Mouse (Mus musculus): ENCODE measurements around the gene Fbxw5.

The Fbxw5 gene

GRCm38 (mm10) chr2:25477967-25478675, 22.4 kb upstream of the Fbxw5 start:
- DNase-seq (ENCODE audit: low spot score), result no peak

GRCm38 (mm10) chr2:25479551-25480311, 20.8 kb upstream of the Fbxw5 start:
- no peak for DNase-seq (ENCODE audit: low spot score)

DNA sequence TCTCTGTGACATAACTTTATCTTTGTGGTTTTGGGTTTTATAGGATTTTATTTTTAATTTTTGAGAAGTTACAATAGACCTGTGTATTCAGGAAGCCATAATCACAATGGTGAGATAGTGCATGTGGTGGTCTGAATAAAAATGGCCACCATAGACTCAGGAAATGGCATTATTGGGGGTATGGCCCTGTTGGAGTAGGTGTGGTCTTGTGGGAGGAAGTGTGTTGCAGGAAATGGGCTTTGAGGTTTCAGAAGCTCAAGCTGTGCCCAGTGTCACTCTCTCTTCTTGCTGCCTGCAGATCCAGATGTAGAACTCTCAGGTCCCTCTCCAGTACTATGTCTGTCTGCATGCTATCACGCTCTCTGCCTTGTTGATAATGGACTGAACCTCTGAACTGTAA, 20.0 kb upstream of the Fbxw5 start:
- DNase-seq (ENCODE audit: low spot score), result no peak

DNA sequence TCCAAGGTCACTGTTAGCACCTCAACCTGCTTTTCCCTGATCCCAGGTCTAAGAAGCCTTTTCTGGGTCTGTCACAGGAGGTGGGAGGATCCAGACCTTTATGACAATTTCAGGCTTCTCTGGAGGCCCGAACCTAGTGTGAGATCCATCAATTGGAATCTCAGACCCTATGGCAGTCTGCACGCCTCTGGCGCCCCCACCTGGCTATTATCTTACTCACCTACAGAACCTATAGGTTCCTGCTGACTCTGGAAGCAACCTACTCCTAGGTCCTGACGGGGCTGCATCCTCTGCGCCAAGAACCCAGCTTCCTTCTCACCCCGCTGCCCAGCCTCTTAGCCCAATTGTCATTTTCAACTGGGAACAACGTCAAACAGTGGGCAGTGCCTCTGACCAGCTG, 17.6 kb upstream of the Fbxw5 start:
- peak; percentile 69 for DNase-seq (ENCODE audit: low spot score)

DNA sequence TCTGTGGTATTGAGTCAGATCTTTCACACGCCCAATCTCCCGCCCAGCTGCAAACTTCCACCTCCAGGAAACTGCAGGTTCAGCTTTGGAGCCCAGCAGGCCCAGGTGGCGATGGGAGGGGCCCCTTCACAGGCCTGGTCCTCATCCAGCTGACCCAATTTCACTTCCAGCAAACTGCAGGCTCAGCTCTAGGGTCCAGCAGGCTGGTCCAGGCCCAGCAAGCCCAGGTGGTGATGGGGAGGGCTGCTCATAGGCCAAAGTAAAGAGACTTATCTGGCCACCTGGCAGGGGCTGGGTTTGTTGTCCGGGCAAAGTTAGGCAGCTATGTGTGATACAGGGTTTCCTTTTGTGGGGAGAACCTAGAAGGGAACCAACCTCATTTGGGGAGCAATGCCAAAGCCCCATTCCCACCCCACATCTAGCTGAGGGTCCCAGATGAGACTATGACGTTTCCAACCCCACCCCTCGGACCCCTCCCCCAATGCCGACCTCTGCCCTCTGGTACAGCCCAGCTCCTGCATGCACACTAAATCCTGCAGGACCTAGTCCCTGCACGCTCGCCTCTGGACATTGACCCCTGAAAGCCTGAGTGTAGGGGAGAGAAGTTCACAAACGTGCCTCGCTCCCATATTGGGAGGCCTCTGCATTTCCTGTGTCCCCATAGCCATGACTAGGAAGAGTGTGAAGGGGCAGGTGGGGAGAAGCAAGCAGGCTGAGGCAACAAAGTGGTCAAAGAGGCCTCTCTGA, 15.5 kb upstream of the Fbxw5 start:
- DNase-seq (ENCODE audit: low spot score), result no peak

DNA sequence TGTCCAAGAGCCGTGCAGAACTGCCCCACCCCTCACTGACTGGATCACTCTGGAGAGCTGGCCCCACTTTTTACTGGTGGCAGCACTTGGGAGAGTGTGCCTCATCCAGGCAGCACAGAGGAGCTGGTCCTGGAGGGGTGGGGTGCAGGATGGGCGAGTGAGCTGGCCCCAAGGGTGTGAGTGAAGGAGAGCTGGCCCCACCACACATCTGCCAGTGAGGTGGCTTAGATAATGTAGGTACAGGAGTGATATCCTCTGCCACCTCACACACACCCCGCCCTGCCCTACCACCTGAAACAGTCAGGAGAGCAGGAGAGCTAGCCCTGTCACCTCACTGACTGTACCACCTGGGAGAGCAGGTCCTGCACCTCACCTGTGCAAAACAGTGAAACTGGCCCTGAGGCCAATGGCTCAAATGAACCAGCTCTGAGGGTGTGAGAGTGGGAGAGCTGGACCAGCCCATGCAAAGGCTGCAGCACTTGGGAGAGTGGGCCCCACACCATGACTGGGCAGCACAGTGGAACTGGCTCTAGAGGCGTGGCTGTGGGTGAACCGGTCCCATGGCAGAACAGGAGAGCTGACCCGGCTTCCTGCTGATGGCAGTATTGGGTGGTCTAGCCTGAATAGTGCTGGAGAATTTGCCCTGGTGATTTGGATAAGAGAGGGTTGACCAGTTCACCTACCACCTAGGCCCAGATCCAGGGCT, 12.4 kb upstream of the Fbxw5 start:
- no peak for DNase-seq (ENCODE audit: low spot score)

GRCm38 (mm10) chr2:25488671-25489068, 11.9 kb upstream of the Fbxw5 start:
- DNase-seq (ENCODE audit: low spot score), result no peak

- no peak for DNase-seq (ENCODE audit: low spot score)
Observed at GRCm38 (mm10) chr2:25492988-25493387, 7.6 kb upstream of the Fbxw5 start.

DNA sequence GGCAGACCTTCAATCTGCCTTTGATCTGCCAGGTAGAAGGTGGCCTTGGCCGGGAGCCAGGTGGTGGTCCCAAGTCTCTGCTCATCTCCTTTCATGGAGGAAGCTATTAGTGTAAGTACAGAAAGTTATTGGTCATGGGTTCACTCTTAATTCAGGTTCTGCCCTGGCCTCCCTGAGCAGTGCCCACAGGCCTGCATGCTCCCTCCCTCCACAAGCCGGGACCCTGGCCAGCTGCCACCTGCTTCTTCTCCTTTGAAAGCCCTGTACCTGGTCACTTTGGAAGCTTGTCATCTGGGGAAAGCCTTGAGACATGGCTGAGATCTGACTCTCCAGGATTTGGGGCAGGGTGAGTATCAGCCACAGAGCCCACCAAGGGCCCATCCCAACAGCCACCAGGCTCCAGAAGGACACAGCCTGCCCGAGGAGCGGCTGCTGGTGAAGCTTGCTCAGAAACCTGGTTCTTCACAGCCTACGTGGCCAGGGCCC, 7.0 kb upstream of the Fbxw5 start, which contains the start of gene Lcn12:
Gene Lcn12, minus strand, starts transcription at position 436 of the 486 bp plus-strand sequence.
- no peak for DNase-seq (ENCODE audit: low spot score)

GRCm38 (mm10) chr2:25496462-25496861, 4.1 kb upstream of the Fbxw5 start:
- no peak for DNase-seq (ENCODE audit: low spot score)

GRCm38 (mm10) chr2:25497846-25498575, 2.5 kb upstream of the Fbxw5 start:
- DNase-seq (ENCODE audit: low spot score), result no peak

GRCm38 (mm10) chr2:25498622-25499478, 1.7 kb upstream of the Fbxw5 start:
- no peak for DNase-seq (ENCODE audit: low spot score)

DNA sequence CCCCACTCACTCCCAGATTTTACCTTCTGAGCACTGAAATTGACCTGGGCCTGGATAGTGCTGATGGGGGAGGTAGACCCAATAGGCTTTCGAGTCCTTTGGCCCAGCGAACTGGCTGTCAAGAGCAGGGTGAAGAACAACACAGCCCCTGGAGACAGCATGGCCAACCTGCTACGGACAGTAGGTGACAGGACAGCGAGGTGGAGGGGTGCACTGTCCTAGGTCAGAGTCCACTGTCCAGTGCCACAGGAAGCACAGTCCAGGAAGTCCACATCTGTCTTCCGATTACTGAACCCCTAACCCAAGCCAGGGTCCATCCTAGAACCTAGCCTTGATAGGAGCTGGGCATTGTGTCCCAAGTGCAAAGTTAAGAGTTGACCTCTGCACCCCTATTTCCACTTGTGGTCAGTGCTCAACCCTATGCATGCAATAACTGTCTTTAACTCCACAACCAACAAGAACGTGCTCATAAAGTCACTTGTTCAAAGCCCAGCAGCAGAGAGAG, 427 bp upstream of the Fbxw5 start:
- no peak for DNase-seq (ENCODE audit: low spot score)

DNA sequence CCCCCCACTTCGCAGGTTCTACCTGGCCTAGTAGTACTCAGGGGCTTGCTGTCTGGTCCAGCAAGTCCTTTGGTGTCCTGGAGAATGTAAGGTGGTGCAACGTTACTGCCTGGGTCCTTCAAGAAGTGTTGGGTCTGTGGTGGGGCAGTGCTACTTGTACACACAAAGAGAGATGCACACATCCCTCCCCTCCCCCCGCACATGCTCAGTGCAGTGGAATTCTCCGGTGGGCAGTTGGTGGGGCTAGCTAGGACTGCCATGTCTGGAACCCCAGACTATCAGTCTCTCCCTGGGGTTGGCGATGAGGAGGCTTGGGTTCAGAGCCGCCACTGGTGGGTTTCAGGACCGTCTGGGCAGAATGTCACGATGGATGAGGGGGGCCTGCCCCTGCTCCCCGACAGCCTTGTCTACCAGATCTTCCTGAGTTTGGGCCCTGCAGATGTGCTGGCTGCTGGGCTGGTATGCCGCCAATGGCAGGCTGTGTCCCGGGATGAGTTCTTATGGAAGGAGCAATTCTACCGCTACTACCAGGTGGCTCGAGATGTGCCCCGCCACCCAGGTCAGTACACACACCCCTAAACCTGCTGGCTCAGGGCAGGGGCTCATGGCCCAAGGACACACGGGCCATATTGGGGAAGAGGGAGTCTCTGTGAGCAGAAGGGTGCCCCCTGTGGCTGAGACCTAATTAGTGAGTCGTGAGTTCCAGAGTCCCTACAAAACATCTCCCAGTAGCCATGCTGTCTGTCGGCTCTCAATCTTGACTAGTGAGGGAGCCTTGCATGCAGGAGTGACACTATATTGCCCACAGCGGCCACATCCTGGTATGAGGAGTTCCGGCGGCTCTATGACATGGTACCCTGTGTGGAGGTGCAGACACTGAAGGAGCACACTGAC, 1.3 kb downstream of the Fbxw5 start, which contains the start of gene C8g:
Gene C8g, minus strand, starts transcription at position 127 of the 894 bp plus-strand sequence.
- no peak for DNase-seq (ENCODE audit: low spot score)

- no peak for DNase-seq (ENCODE audit: low spot score)
Observed at GRCm38 (mm10) chr2:25502726-25503125, 2.2 kb downstream of the Fbxw5 start.

DNA sequence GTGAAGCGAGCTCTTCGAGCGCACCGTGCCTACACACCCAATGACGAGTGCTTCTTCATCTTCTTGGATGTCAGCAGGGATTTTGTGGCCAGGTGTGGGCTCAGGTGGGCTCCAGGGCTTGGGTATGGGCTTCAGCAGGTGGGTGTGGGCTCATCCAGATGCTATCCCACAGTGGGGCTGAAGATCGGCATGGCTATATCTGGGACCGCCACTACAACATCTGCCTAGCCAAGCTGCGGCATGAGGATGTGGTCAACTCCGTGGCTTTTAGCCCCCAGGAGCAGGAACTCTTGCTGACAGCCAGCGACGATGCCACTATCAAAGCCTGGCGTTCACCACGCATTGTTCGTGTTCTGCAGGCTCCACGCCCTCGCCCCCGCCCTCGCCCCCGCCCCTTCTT, 4.0 kb downstream of the Fbxw5 start:
- no peak for DNase-seq (ENCODE audit: low spot score)

GRCm38 (mm10) chr2:25505000-25505399, 4.5 kb downstream of the Fbxw5 start:
- no peak for DNase-seq (ENCODE audit: low spot score)

DNA sequence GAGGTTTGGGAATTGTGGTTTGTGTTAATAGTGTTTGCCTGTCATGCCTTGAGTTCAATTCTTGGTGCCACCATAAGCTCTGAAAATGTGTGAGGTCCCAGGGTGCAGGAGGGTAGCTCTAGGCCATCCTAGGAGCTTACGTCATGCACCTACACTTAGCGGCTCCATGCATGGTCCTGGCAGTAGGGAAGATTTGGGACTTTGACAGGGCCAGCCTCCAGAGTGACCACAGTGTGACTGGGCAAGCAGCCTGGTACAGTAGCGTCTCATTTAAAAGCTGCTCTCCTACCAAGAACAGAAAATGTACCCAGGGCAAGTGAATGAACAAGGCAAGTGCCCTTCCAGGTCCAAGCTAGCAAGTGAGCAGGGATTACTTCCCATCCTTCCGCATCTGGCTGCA, 5.3 kb downstream of the Fbxw5 start:
- DNase-seq (ENCODE audit: low spot score), result no peak

DNA sequence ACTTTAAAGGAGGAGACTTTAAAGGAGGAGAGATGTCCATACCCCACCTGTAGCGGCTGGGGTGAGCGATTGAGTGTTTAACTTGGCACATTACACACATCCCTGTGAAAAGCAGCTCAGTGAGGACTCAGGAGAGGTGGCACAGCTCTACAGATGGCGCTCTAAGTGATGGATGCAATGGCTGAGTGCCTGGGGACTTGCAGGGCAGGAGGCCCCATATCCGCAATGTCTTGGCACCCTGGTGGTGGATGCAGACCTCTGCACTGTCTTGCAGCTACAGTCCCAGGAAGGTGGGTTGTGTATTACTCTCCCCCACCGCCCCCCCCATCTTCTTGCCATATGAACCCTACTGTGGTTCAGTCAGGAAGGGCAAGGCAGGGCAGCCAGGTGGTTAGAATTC, 6.4 kb downstream of the Fbxw5 start:
- DNase-seq (ENCODE audit: low spot score), result peak; percentile 46

All from T-cell, adult 2 months (primary cell).